Mouse (Mus musculus) olfactory bulb, adult 2 months (tissue): ENCODE data around the gene Fgfr2. TPM values are rescaled to one million over a fixed set of nuclear protein-coding genes. Genes with fewer than 3 reads are reported as not detected.

Source experiments
- H3K27ac ChIP-seq: fragments of 200-500 bp; 2 replicates; pipeline ENCODE4 v1.5.1; 2012; ENCODE audit warnings: low read depth, low read length; ENCODE audit not compliant: insufficient read depth
- H3K4me1 ChIP-seq: fragments of 200-500 bp; 2 replicates; pipeline ENCODE4 v1.6.1; 2012; ENCODE audit warnings: low read length; ENCODE audit not compliant: control insufficient read depth, insufficient read depth
- H3K4me3 ChIP-seq: fragments of 200-500 bp; 2 replicates; pipeline ENCODE4 v1.5.1; 2012; ENCODE audit warnings: mild to moderate bottlenecking, low read depth, low read length, moderate library complexity; ENCODE audit not compliant: insufficient read depth
- CTCF ChIP-seq: fragments of 200-500 bp; IDR thresholded peaks from 2 replicates; pipeline ENCODE4 v1.5.1; 2012; ENCODE audit warnings: low read depth, mild to moderate bottlenecking, low read length, moderate library complexity; ENCODE audit not compliant: insufficient read depth
- POLR2A ChIP-seq: fragments of 200-500 bp; IDR thresholded peaks from 2 replicates; pipeline ENCODE4 v1.6.1; 2012; ENCODE audit warnings: mild to moderate bottlenecking, low read depth, low read length, moderate library complexity; ENCODE audit not compliant: insufficient read depth
- WGBS: fragments of 180-500 bp; shearing (Covaris S2); methylation state at CpG from one replicate; pipeline ENCODE4 v1.1.7; 2018; 5-methylcytosine and 5-hydroxymethylcytosine counted together
- polyA plus RNA-seq: library from polyadenylated mRNA; stranded (reverse); fragments of >200 nt; gene quantifications from 2 replicates; pipeline ENCODE4 v1.2.4, GENCODE M21; 2012; ENCODE audit warnings: low replicate concordance; ENCODE audit not compliant: missing spikeins, insufficient read depth, insufficient read length

The Fgfr2 gene
- polyA plus RNA-seq, 1 experiment: not detected

DNA sequence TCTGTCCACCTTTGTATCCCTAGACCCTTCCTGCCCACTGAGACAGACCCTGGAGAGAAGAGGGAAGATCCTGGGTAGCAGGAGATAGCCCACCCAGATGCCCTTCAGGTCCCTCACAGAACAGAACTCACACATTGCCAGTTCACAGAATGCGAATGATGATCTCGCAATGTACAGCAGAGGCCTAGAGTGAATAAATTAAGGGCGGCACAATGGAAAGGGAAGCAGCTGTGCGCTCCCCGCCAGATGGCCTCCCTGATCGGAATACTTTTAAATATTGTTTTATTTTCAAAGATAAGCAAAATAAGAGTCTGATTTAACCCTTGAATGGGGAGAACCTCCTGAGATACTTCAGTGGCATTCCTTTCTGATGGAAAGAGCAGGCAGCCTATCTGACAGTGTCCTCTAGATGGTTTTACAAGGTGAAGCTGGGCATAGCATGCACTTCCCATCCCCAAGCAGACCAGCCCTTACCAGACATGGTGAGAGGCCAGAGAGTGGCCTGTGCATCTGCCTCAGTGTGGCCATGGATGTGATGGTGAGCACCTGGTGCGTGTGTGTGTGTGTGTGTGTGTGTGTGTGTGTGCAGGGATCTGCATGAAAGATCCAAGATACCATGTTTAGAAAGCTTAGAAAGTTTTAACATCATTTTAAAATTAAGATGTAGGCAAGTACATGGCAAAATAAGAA lies 839.0 kb downstream of the Fgfr2 start:
- WGBS: 75% methylated on average over 7 of the region's 7 CpGs
- TF ChIP-seq POLR2A: no peak
- no peak for TF ChIP-seq CTCF
- Histone ChIP-seq H3K27ac (no peak overlapping the region), H3K4me3 (no peak overlapping the region), H3K4me1 (peaks cover 18% of the 10 kb centered on the region)

DNA sequence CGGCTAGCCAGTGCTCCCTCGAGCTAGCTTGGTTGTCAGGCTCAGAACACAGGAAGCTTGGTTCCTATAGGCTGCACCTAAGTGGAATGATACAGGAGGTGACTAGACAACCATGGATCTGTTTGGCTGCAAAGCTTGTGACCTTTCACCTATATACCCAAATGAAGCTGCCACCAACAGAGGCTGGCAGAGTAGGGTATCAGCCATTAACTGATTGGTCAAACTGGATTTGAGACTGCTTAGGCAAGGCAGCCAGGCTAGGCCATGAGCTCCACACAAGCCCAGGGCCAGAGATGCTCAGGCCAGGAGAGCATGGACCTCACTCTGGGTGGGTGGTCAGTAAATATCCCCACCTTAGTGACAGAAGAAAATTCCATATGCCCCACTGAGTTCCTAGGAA lies 840.6 kb downstream of the Fgfr2 start:
- H3K4me1 ChIP-seq: peaks cover 18% of the 10 kb centered on the region
- 99% methylated on average over 2 of the region's 2 CpGs for WGBS
- H3K4me3 ChIP-seq: no peak overlapping the region
- no peak overlapping the region for H3K27ac ChIP-seq
- TF ChIP-seq CTCF (no peak), POLR2A (no peak)

DNA sequence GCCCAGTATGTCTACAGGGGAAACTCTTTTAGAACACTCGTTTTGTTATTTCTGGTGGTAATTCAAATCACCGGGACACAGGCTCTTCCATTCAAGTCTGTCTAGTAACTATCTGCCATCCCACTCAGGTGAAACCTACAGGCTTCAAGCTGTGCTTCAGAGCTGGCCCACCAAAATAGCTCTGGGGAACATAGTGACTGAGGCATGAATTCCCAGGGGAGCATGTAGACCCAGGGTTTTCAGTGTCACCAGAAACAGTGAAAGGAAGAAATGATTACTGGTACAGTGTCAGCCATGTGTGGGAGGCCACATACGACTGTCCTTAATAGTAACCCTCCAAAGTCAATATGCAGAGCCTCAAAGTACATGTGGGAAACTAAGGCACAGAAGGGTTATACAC lies 841.0 kb downstream of the Fgfr2 start:
- no peak for TF ChIP-seq POLR2A
- TF ChIP-seq CTCF: no peak
- H3K27ac ChIP-seq: no peak overlapping the region
- peaks cover 15% of the 10 kb centered on the region for H3K4me1 ChIP-seq
- H3K4me3 ChIP-seq: no peak overlapping the region
- 78% methylated on average over 3 of the region's 3 CpGs for WGBS

DNA sequence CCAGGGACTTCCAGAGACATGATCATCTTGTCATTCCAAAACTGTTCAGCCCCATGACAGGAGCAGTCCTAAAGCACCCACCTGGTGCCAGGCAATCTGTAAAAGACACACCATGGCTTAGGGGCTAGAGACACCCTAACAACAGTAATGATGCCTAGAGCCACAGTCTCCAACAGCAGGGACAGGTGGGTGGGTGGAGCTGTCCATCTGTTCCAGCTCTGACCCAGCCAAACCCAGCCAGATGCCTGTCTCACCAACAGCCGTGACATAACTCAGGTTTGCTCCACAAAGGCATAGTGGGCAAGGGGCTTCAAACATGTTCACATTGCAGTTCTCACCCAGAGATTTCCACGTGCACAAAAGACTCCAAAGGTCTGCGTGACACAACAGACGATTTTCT lies 841.4 kb downstream of the Fgfr2 start:
- peaks cover 13% of the 10 kb centered on the region for H3K4me1 ChIP-seq
- TF ChIP-seq POLR2A: no peak
- no peak for TF ChIP-seq CTCF
- no peak overlapping the region for H3K4me3 ChIP-seq
- H3K27ac ChIP-seq: no peak overlapping the region
- WGBS: 86% methylated on average over 4 of the region's 4 CpGs

DNA sequence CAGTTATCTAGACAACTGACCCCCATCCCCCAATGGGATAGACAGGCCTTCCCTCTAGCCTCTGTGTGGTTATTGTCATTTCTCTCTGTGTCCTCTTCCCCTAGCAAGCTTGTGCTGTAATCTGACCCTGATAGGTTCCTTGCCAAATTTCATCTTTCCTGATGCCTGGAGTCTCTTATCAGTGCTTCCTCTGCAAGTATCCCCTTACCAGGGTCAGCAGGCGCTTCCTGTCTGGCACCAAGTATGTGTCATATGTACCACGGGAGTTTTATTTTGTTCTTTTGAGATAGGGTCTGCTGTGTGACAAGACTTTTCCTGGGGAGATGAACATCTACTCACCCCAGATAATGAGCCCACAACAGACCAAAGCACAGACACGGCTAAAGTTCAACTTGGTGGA lies 844.5 kb downstream of the Fgfr2 start:
- TF ChIP-seq CTCF (no peak), POLR2A (no peak)
- WGBS: 94% methylated on average over 3 of the region's 3 CpGs
- H3K4me1 ChIP-seq: no peaks in the 10 kb centered on the region

DNA sequence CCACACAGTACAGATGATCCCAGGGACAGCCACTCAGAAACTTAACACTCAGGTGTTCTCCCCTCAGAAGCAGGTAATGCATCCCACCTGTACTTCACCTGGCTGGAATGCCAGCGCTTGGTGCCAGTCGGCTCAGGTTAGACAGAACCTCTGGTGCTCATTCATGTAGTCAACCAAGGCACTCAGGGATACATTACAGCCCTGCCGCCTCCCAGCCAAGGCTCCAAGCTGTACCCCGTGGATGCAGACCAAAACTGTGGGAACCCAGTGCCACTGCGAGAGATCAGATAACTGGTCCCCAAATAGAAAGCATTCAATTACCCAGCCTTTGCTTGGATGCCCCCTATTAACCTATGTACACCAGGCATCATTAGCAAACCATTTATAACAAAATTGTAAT lies 846.9 kb downstream of the Fgfr2 start:
- Histone ChIP-seq H3K4me1 (no peaks in the 10 kb centered on the region), H3K27ac (no peak overlapping the region), H3K4me3 (no peak overlapping the region)
- TF ChIP-seq CTCF: no peak
- TF ChIP-seq POLR2A: no peak
- WGBS: 89% methylated on average over 5 of the region's 5 CpGs

More for the DNA sequence above, 844.5 kb downstream of the Fgfr2 start:
- no peak overlapping the region for H3K27ac ChIP-seq
- H3K4me3 ChIP-seq: no peak overlapping the region

DNA sequence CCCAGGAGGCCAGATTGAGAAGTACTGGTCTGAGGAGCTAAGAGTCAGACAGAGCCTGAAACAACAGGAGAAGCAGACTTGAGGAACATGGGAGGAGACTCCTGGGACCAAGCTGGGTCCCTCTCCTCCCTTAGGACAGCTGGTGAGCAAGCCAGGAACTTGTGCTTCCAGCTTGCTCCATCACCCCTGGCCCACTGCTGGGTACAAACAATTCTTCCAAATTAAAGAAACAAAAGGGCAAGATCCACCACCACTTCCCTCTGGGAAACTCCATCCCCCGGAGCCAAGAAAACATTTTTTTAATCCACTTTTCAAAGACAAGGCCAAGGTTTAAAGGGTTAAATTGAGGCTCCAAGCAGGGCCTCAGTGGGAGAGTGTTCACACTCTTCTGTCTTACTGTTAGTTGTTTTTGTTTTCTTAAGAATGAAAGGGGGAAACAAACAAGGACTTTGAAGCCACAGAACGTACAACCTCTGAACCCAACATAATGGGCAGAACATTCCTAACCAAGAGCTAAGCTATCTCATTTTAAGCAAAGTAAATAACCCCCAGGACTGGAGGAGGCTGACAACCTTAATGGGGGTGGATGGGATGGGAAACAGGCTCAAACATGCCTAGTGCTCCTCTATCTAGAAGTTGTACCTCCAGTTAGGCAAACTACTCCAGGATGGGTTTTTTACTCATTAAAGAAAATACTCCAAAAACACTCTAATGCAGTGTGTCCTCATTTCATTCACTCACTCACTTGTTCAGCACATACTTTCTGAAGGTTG lies 849.2 kb downstream of the Fgfr2 start:
- no peaks in the 10 kb centered on the region for H3K4me1 ChIP-seq
- H3K27ac ChIP-seq: no peak overlapping the region
- no peak for TF ChIP-seq CTCF
- no peak for TF ChIP-seq POLR2A
- 77% methylated on average over 2 of the region's 2 CpGs for WGBS
- no peak overlapping the region for H3K4me3 ChIP-seq

DNA sequence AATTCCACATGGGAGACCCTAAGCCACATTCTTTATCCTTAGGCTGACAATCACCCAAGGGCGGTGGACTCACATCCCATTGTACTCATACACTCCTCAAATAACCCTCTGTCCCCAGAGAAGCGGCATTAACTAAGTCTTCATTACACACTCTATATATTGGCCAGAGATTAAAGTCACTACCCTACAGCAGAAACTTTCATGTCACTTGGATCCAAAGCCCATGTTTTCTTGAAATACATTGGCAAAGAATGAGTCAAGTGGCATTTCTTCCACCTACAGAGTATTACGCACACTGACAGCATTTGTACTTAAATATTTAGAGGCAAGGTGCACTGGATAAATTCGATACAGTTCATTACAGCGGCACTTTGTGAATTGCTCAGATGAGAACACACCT lies 850.2 kb downstream of the Fgfr2 start:
- WGBS: 97% methylated on average over 5 of the region's 5 CpGs
- Histone ChIP-seq H3K27ac (no peak overlapping the region), H3K4me1 (no peaks in the 10 kb centered on the region), H3K4me3 (no peak overlapping the region)
- TF ChIP-seq CTCF (no peak), POLR2A (no peak)

DNA sequence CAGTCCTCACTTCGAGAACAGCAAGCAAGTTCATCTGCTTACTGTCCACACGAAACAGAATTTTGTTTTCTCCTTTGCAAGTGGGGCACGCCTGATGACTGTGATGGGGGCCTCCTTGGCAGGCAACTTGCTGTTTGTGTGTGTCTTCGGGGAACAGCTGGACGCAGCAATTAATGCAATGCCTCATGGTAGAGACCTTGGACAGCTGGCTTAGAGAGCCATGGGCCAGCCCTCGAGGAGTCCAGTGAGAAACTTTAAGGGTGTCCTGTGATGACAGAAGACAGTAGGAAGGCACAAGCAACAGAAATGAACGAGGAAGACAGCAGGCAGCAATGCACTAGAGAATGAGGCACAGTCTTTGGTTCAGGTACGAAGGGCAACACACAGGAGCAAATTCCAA lies 852.8 kb downstream of the Fgfr2 start:
- no peak for TF ChIP-seq CTCF
- TF ChIP-seq POLR2A: no peak
- WGBS: 87% methylated on average over 8 of the region's 8 CpGs
- Histone ChIP-seq H3K4me1 (no peaks in the 10 kb centered on the region), H3K27ac (no peak overlapping the region), H3K4me3 (no peak overlapping the region)
